Comparison of ENCODE assay signal across 17 mouse cellular contexts in genomic region chr4:89012681-89013353, GRCm38 (mm10).
A peak's percentile ranks its signal among the peaks of the same experiment; 100 is the strongest.
DNase-seq lines count a peak whose midpoint lies in the region; ATAC-seq and TF ChIP-seq lines count a peak whose summit lies in the region.
"Had no signal": no experiment of that assay in that cellular context is flagged by ENCODE, and none has a peak within 500 bp of the region (broad histone marks: within the 10 kb centered on the region; RNA-seq: fewer than 3 reads in every experiment).

No protein-coding gene starts in this region.

- no peaks in the 10 kb centered on the region for H3K4me1 ChIP-seq in embryonic facial prominence, embryonic 14.5 days (ENCODE audit: control insufficient read depth, insufficient read depth, low read length)
- no peaks in the 10 kb centered on the region for H3K4me1 ChIP-seq in embryonic facial prominence, embryonic 10.5 days
- peaks cover 6% of the 10 kb centered on the region; the same call in 1 of the 2 replicates for H3K4me1 ChIP-seq in liver, adult 2 months (ENCODE audit: control insufficient read depth, insufficient read depth, low read length)
- no peaks in the 10 kb centered on the region for H3K4me1 ChIP-seq in liver, embryonic 12.5 days
- no peaks in the 10 kb centered on the region for H3K4me1 ChIP-seq in forebrain, embryonic 13.5 days
- H3K4me1 ChIP-seq: embryonic facial prominence, embryonic 13.5 days; hindbrain, embryonic 12.5 days; midbrain, embryonic 13.5 days had no signal

- H3K9me3 ChIP-seq in embryonic facial prominence, embryonic 14.5 days (ENCODE audit: control insufficient read depth, low read length) = no peaks in the 10 kb centered on the region
- no peaks in the 10 kb centered on the region for H3K9me3 ChIP-seq in embryonic facial prominence, embryonic 10.5 days
- no peaks in the 10 kb centered on the region for H3K9me3 ChIP-seq in liver, embryonic 12.5 days (replicated peaks)
- no peaks in the 10 kb centered on the region for H3K9me3 ChIP-seq in forebrain, embryonic 13.5 days (replicated peaks)
- H3K9me3 ChIP-seq: embryonic facial prominence, embryonic 13.5 days; hindbrain, embryonic 12.5 days; midbrain, embryonic 13.5 days had no signal

- H3K9ac ChIP-seq in embryonic facial prominence, embryonic 14.5 days (ENCODE audit: low read depth, low read length) = no peak overlapping the region
- H3K9ac ChIP-seq in liver, adult 2 months (ENCODE audit: low read depth, low read length) = no peak overlapping the region
- H3K9ac ChIP-seq in liver, embryonic 12.5 days = no peak overlapping the region
- H3K9ac ChIP-seq in forebrain, embryonic 13.5 days = no peak overlapping the region
- H3K9ac ChIP-seq: embryonic facial prominence, embryonic 13.5 days; hindbrain, embryonic 12.5 days; midbrain, embryonic 13.5 days had no signal

- TF ChIP-seq POLR2A in liver, adult 2 months (IDR thresholded peaks at IDR 0.05; ENCODE audit: extremely low read depth, insufficient read depth, low read length) = no peak

- H3K36me3 ChIP-seq in embryonic facial prominence, embryonic 14.5 days (ENCODE audit: control insufficient read depth, insufficient read depth, low read length) = no peaks in the 10 kb centered on the region
- H3K36me3 ChIP-seq in embryonic facial prominence, embryonic 10.5 days (replicated peaks) = no peaks in the 10 kb centered on the region
- H3K36me3 ChIP-seq in liver, adult 2 months (ENCODE audit: control insufficient read depth, insufficient read depth, low read length) = no peaks in the 10 kb centered on the region
- H3K36me3 ChIP-seq in liver, embryonic 12.5 days = no peaks in the 10 kb centered on the region
- no peaks in the 10 kb centered on the region for H3K36me3 ChIP-seq in forebrain, embryonic 13.5 days (ENCODE audit: poor library complexity, severe bottlenecking)
- H3K36me3 ChIP-seq: embryonic facial prominence, embryonic 13.5 days; hindbrain, embryonic 12.5 days; midbrain, embryonic 13.5 days had no signal

- 27% methylated on average over 2 of the region's 2 CpGs for WGBS in embryonic facial prominence, embryonic 14.5 days
- 37% methylated on average over 2 of the region's 2 CpGs for WGBS in embryonic facial prominence, embryonic 10.5 days
- WGBS in liver, adult 2 months = 4% methylated on average over 2 of the region's 2 CpGs
- 33% methylated on average over 2 of the region's 2 CpGs for whole genome bisulfite sequencing in liver, embryonic 12.5 days (ENCODE audit: insufficient replicate concordance)
- WGBS in forebrain, embryonic 13.5 days = 55% methylated on average over 2 of the region's 2 CpGs

- H3K4me3 ChIP-seq in embryonic facial prominence, embryonic 14.5 days (ENCODE audit: low read depth, low read length) = no peak overlapping the region
- H3K4me3 ChIP-seq in embryonic facial prominence, embryonic 10.5 days = no peak overlapping the region
- no peak overlapping the region for H3K4me3 ChIP-seq in liver, adult 2 months (ENCODE audit: insufficient read depth, low read depth, low read length)
- no peak overlapping the region for H3K4me3 ChIP-seq in liver, embryonic 12.5 days
- no peak overlapping the region for H3K4me3 ChIP-seq in forebrain, embryonic 13.5 days
- H3K4me3 ChIP-seq: embryonic facial prominence, embryonic 13.5 days; hindbrain, embryonic 12.5 days; midbrain, embryonic 13.5 days had no signal

- H3K4me2 ChIP-seq in embryonic facial prominence, embryonic 14.5 days (ENCODE audit: low read depth, low read length) = no peak overlapping the region
- H3K4me2 ChIP-seq in liver, embryonic 12.5 days = no peak overlapping the region
- no peak overlapping the region for H3K4me2 ChIP-seq in forebrain, embryonic 13.5 days
- H3K4me2 ChIP-seq: embryonic facial prominence, embryonic 13.5 days; heart, embryonic 11.5 days; hindbrain, embryonic 12.5 days; midbrain, embryonic 13.5 days had no signal

- no peaks in the 10 kb centered on the region for H3K79me2 ChIP-seq in liver, adult 2 months (ENCODE audit: control insufficient read depth, insufficient read depth, low read length)

- no peak overlapping the region for H3K27ac ChIP-seq in embryonic facial prominence, embryonic 14.5 days (replicated peaks; ENCODE audit: low read depth, low read length)
- H3K27ac ChIP-seq in embryonic facial prominence, embryonic 10.5 days (replicated peaks) = no peak overlapping the region
- no peak overlapping the region for H3K27ac ChIP-seq in liver, adult 2 months (replicated peaks; ENCODE audit: insufficient read depth, low read depth, low read length)
- H3K27ac ChIP-seq in liver, embryonic 12.5 days = no peak overlapping the region
- no peak overlapping the region for H3K27ac ChIP-seq in forebrain, embryonic 13.5 days
- H3K27ac ChIP-seq: embryonic facial prominence, embryonic 13.5 days; hindbrain, embryonic 12.5 days; midbrain, embryonic 13.5 days had no signal

- no peaks in the 10 kb centered on the region for H3K27me3 ChIP-seq in embryonic facial prominence, embryonic 14.5 days (replicated peaks; ENCODE audit: control insufficient read depth, insufficient read depth, low read length)
- H3K27me3 ChIP-seq in embryonic facial prominence, embryonic 10.5 days (replicated peaks; ENCODE audit: low read depth, poor library complexity, severe bottlenecking) = no peaks in the 10 kb centered on the region
- H3K27me3 ChIP-seq in liver, adult 2 months (ENCODE audit: control insufficient read depth, insufficient read depth, low read length) = no peaks in the 10 kb centered on the region
- H3K27me3 ChIP-seq in liver, embryonic 12.5 days (replicated peaks) = no peaks in the 10 kb centered on the region
- no peaks in the 10 kb centered on the region for H3K27me3 ChIP-seq in forebrain, embryonic 13.5 days
- H3K27me3 ChIP-seq: embryonic facial prominence, embryonic 13.5 days; hindbrain, embryonic 12.5 days; midbrain, embryonic 13.5 days had no signal

- ATAC-seq in embryonic facial prominence, embryonic 14.5 days (ENCODE audit: low read depth) = no peak
- ATAC-seq in liver, embryonic 12.5 days = no peak
- ATAC-seq in forebrain, embryonic 13.5 days = no peak
- ATAC-seq: activated CD4-positive, CD25-positive, alpha-beta regulatory T cell, adult 4 months; forebrain, embryonic 14.5 days; intestine, postnatal 0 days; midbrain, embryonic 13.5 days had no signal

- DNase-seq in embryonic facial prominence, embryonic 14.5 days (ENCODE audit: low spot score) = peak; percentile 22
- DNase-seq in embryonic facial prominence, embryonic 10.5 days (ENCODE audit: low spot score) = no peak
- DNase-seq in liver, adult 2 months (ENCODE audit: extremely low read depth, low read depth, low spot score) = peak; percentile 98
- DNase-seq in NIH3T3 (ENCODE audit: low read depth) = peak; percentile 91
- DNase-seq in layer of hippocampus, adult 9-11 months = peak; percentile 21
- DNase-seq in gastrocnemius, postnatal 10 days = no peak
- DNase-seq: cerebellum, adult 9-11 months; kidney, postnatal 4 days had no signal

- TF ChIP-seq CTCF in liver, adult 2 months (IDR thresholded peaks at IDR 0.05; ENCODE audit: low read depth, low read length) = 0 out of 2 replicates have a peak, but pooled peaks have one; percentile 25

Comparison
In these comparisons a context has a peak if more than half of its experiments do, and no peak if none do; other contexts are left out.
1. DNase-seq: peak in embryonic facial prominence, embryonic 14.5 days (single experiment), liver, adult 2 months (single experiment), NIH3T3 (single experiment) and layer of hippocampus, adult 9-11 months (single experiment); none in embryonic facial prominence, embryonic 10.5 days (single experiment) and gastrocnemius, postnatal 10 days (single experiment).